ENCODE assay signal across 7 mouse cellular contexts in the genomic region with DNA sequence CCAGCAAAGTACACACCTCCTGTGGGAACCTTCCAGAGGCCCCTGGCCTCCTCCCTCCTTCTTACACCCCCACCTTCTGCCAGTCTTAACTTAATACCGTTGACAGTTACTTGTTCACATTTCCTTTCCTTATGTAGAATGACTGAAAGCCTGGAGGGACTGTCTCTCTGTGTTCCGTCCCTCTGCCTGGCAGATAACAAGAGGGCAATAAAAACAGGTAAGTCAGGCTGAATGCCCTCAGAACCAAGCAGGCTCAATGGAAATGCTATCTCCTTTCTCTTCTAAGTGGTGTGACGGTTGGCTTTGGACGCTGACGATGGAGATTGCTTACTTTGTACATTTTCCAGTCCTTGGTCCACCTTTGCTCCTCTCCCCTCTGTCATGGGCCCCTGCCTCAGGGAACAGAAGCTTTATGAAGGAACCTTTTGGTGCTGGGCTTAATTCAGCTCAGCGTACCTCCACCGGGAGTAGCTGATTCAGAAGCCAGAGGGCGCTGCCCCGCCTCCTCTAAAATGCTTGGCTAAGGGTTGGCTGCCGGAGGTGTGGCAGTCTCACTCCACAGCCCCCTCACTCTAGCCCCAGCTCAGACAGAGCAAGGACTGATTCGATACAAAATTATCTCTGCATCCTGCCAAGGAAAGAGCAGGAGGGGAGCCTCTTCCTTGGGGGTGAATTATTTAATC.
DNase-seq lines count a peak whose midpoint lies in the region; ATAC-seq and TF ChIP-seq lines count a peak whose summit lies in the region.

No protein-coding gene starts in this region.

- peak; percentile 23 for DNase-seq in adrenal gland, adult 2 months
- peak; percentile 70 for DNase-seq in intestine, embryonic 14.5 days (ENCODE audit: low spot score)
- peak; percentile 62 for DNase-seq in limb, embryonic 10.5 days (ENCODE audit: low spot score)
- DNase-seq in thymus, postnatal 14 days, result peak; percentile 61

- H3K4me1 ChIP-seq in ES-Bruce4 (ENCODE audit: control insufficient read depth, insufficient read depth, low read length), result no peaks in the 10 kb centered on the region
- H3K4me1 ChIP-seq in forebrain, embryonic 12.5 days, result peaks cover 13% of the 10 kb centered on the region
- peaks cover 6% of the 10 kb centered on the region; the same call in 1 of the 2 replicates for H3K4me1 ChIP-seq in intestine, embryonic 14.5 days (replicated peaks; ENCODE audit: control insufficient read depth, insufficient read depth, low read length)
- H3K4me1 ChIP-seq in limb, embryonic 10.5 days, result peaks cover 7% of the 10 kb centered on the region; the same call in 1 of the 2 replicates
- no peaks in the 10 kb centered on the region for H3K4me1 ChIP-seq in neural tube, embryonic 12.5 days

- H3K36me3 ChIP-seq in ES-Bruce4 (ENCODE audit: control insufficient read depth, insufficient read depth, low read length, poor library complexity, severe bottlenecking), result no peaks in the 10 kb centered on the region
- H3K36me3 ChIP-seq in forebrain, embryonic 12.5 days (replicated peaks), result no peaks in the 10 kb centered on the region
- no peaks in the 10 kb centered on the region for H3K36me3 ChIP-seq in intestine, embryonic 14.5 days (ENCODE audit: control insufficient read depth, insufficient read depth, low read length)
- H3K36me3 ChIP-seq in limb, embryonic 10.5 days, result no peaks in the 10 kb centered on the region
- no peaks in the 10 kb centered on the region for H3K36me3 ChIP-seq in neural tube, embryonic 12.5 days

- ATAC-seq in forebrain, embryonic 12.5 days (ENCODE audit: low FRiP score), result peak; percentile 82; the same call in 1 of the 2 replicates
- ATAC-seq in intestine, embryonic 14.5 days (replicated peaks; ENCODE audit: low FRiP score, low TSS enrichment, low read depth), result peak; percentile 78
- ATAC-seq in neural tube, embryonic 12.5 days (ENCODE audit: low FRiP score, low read depth), result 0 out of 2 replicates have a peak, but pooled peaks have one; percentile 37

- H3K27ac ChIP-seq in ES-Bruce4 (ENCODE audit: insufficient read depth, low read length), result no peak overlapping the region
- no peak overlapping the region for H3K27ac ChIP-seq in forebrain, embryonic 12.5 days
- peak overlapping the region; percentile 1; the same call in 1 of the 2 replicates for H3K27ac ChIP-seq in intestine, embryonic 14.5 days (ENCODE audit: low read depth)
- no peak overlapping the region for H3K27ac ChIP-seq in limb, embryonic 10.5 days
- no peak overlapping the region for H3K27ac ChIP-seq in neural tube, embryonic 12.5 days

- no peaks in the 10 kb centered on the region for H3K27me3 ChIP-seq in ES-Bruce4 (ENCODE audit: control insufficient read depth, insufficient read depth, low read length, poor library complexity, severe bottlenecking)
- H3K27me3 ChIP-seq in forebrain, embryonic 12.5 days, result 0 out of 2 replicates have a peak, but pooled peaks cover 3% of the 10 kb centered on the region
- H3K27me3 ChIP-seq in intestine, embryonic 14.5 days (replicated peaks; ENCODE audit: control insufficient read depth, insufficient read depth, low read length), result no peaks in the 10 kb centered on the region
- H3K27me3 ChIP-seq in limb, embryonic 10.5 days (ENCODE audit: low read depth, poor library complexity, severe bottlenecking), result peaks cover 8% of the 10 kb centered on the region; the same call in 1 of the 2 replicates
- H3K27me3 ChIP-seq in neural tube, embryonic 12.5 days (replicated peaks), result no peaks in the 10 kb centered on the region

- H3K9me3 ChIP-seq in ES-Bruce4 (replicated peaks; ENCODE audit: control insufficient read depth, insufficient read depth, low read length, poor library complexity, severe bottlenecking), result no peaks in the 10 kb centered on the region; the same call in 1 of the 2 replicates
- H3K9me3 ChIP-seq in forebrain, embryonic 12.5 days, result no peaks in the 10 kb centered on the region
- H3K9me3 ChIP-seq in intestine, embryonic 14.5 days (ENCODE audit: control insufficient read depth, low read length), result no peaks in the 10 kb centered on the region
- no peaks in the 10 kb centered on the region for H3K9me3 ChIP-seq in limb, embryonic 10.5 days (replicated peaks)
- H3K9me3 ChIP-seq in neural tube, embryonic 12.5 days, result no peaks in the 10 kb centered on the region

- TF ChIP-seq POLR2A in ES-Bruce4 (IDR thresholded peaks at IDR 0.05; ENCODE audit: insufficient read depth, low read length), result no peak

- H3K4me2 ChIP-seq in forebrain, embryonic 12.5 days, result 0 out of 2 replicates have a peak overlapping the region, but pooled peaks have one; percentile 0
- H3K4me2 ChIP-seq in intestine, embryonic 14.5 days (ENCODE audit: low read length), result no peak overlapping the region
- H3K4me2 ChIP-seq in neural tube, embryonic 12.5 days (replicated peaks), result 0 out of 2 replicates have a peak overlapping the region, but pooled peaks have one; percentile 1

- no peak for TF ChIP-seq EP300 in ES-Bruce4 (IDR thresholded peaks at IDR 0.05; ENCODE audit: insufficient read depth, low read depth, low read length)

- no peak overlapping the region for H3K4me3 ChIP-seq in ES-Bruce4 (ENCODE audit: low read depth, low read length)
- H3K4me3 ChIP-seq in forebrain, embryonic 12.5 days (replicated peaks), result no peak overlapping the region
- no peak overlapping the region for H3K4me3 ChIP-seq in intestine, embryonic 14.5 days (ENCODE audit: low read depth, low read length)
- H3K4me3 ChIP-seq in limb, embryonic 10.5 days, result no peak overlapping the region
- no peak overlapping the region for H3K4me3 ChIP-seq in neural tube, embryonic 12.5 days

- WGBS in forebrain, embryonic 12.5 days, result 22% methylated on average over 11 of the region's 11 CpGs
- WGBS in intestine, embryonic 14.5 days, result 11% methylated on average over 11 of the region's 11 CpGs
- 16% methylated on average over 11 of the region's 11 CpGs for WGBS in limb, embryonic 10.5 days
- 11% methylated on average over 11 of the region's 11 CpGs for WGBS in neural tube, embryonic 12.5 days

- TF ChIP-seq CTCF in ES-Bruce4 (IDR thresholded peaks at IDR 0.05; ENCODE audit: low read depth, low read length), result peak; percentile 75

- H3K9ac ChIP-seq in ES-Bruce4 (ENCODE audit: low read depth, poor library complexity, severe bottlenecking), result no peak overlapping the region
- H3K9ac ChIP-seq in forebrain, embryonic 12.5 days, result no peak overlapping the region
- no peak overlapping the region for H3K9ac ChIP-seq in intestine, embryonic 14.5 days (ENCODE audit: low read length)
- H3K9ac ChIP-seq in neural tube, embryonic 12.5 days, result no peak overlapping the region
